Mouse (Mus musculus): ENCODE results near the gene Slc45a3. TPM values are rescaled to one million over a fixed set of nuclear protein-coding genes. Genes with fewer than 3 reads are reported as not detected.

Gene Slc45a3
- polyA plus RNA-seq, 1 experiment, result 0.75 TPM

DNA sequence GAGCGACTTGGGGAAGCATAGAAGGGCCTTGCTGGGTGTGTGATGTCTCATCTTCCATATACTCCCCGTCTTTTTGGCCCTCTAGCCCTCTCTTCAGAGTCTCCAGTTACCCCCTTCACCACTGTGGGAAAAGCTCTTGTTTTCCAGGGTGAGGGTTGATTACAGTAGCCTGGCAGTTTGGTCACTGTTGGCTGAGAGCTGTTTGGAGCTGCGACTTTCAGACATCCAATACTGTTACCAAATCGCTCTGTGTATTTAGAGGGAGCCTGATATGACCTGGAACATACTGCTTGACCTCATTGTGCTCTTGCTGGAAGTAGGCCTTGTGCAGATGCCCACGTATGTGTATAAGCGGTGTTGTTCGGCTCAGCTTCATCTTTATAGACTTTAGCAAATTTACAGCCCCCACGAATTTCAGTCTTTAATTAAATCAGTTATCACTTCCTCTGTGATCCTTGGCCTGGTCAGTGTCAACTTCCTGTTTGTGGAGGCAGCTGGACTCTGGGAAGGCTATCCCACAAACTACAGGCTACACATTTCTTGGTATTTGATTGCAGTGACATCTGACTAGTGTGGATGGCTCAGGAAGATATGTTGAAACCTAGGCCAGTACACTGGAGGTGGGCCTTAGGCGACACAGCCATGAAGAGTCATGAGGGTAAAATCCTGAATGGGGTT lies 27.5 kb downstream of the Slc45a3 start:
- no peak overlapping the region for H3K4me3 ChIP-seq (ENCODE audit: insufficient read depth, poor library complexity, severe bottlenecking)
- no peaks in the 10 kb centered on the region for H3K27me3 ChIP-seq (ENCODE audit: control insufficient read depth, insufficient read depth, insufficient read length)
- H3ac ChIP-seq (ENCODE audit: control insufficient read depth, insufficient read length, low read depth), result no peak overlapping the region
- no peaks in the 10 kb centered on the region for H3K79me3 ChIP-seq (ENCODE audit: low read depth)
- no peaks in the 10 kb centered on the region for H3K79me2 ChIP-seq (ENCODE audit: control insufficient read depth, insufficient read depth)
- no peak for TF ChIP-seq MYOG (IDR thresholded peaks at IDR 0.05; ENCODE audit: control insufficient read depth, extremely low read depth, insufficient read length)
- no peaks in the 10 kb centered on the region for H3K36me3 ChIP-seq (ENCODE audit: control insufficient read depth, insufficient read depth)

DNA sequence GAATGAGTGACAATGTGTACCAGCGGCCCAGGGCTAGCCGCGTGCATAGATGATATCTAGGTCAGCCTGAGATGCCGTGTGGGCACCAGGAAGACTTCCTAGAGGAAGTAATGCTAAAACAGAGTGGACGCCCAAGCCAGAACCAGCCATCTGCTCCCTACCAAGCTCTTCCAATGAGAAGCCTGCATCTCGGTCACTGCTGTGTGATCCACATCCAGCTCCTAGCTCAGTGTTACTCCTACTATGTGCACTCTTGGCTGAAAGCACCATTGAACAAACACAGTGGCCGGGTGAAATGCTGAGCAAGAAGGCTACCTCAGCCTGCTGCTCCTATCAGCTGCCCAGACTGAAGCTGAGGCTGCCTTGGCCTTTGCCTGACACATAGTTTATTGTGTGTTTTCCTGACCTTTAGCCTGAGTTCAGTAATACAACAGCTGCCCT lies 29.8 kb downstream of the Slc45a3 start:
- Histone ChIP-seq H3K36me3 (ENCODE audit: control insufficient read depth, insufficient read depth) (no peaks in the 10 kb centered on the region), H3K27me3 (ENCODE audit: control insufficient read depth, insufficient read depth, insufficient read length) (no peaks in the 10 kb centered on the region), H3K79me3 (ENCODE audit: low read depth) (no peaks in the 10 kb centered on the region), H3K4me3 (ENCODE audit: insufficient read depth, poor library complexity, severe bottlenecking) (no peak overlapping the region), H3ac (ENCODE audit: control insufficient read depth, insufficient read length, low read depth) (no peak overlapping the region), H3K79me2 (ENCODE audit: control insufficient read depth, insufficient read depth) (no peaks in the 10 kb centered on the region)
- TF ChIP-seq MYOG (IDR thresholded peaks at IDR 0.05; ENCODE audit: control insufficient read depth, extremely low read depth, insufficient read length), result no peak
- no peak for TF ChIP-seq USF1 (IDR thresholded peaks at IDR 0.05; ENCODE audit: low read depth)
- no peak for TF ChIP-seq CEBPB (IDR thresholded peaks at IDR 0.05; ENCODE audit: low read depth)
- TF ChIP-seq MYOD1 (IDR thresholded peaks at IDR 0.05; ENCODE audit: control insufficient read depth, insufficient read length, low read depth), result no peak
- no peak for TF ChIP-seq FOSL1 (IDR thresholded peaks at IDR 0.05; ENCODE audit: insufficient read depth, low read length, poor library complexity, severe bottlenecking)
- TF ChIP-seq MAX (IDR thresholded peaks at IDR 0.05), result no peak
- TF ChIP-seq CTCF (IDR thresholded peaks at IDR 0.05; ENCODE audit: control insufficient read depth, insufficient read depth, insufficient read length), result no peak

- TF ChIP-seq USF1 (IDR thresholded peaks at IDR 0.05; ENCODE audit: low read depth) (no peak), MYOG (IDR thresholded peaks at IDR 0.05; ENCODE audit: control insufficient read depth, extremely low read depth, insufficient read length) (no peak), FOSL1 (IDR thresholded peaks at IDR 0.05; ENCODE audit: insufficient read depth, low read length, poor library complexity, severe bottlenecking) (no peak), CEBPB (IDR thresholded peaks at IDR 0.05; ENCODE audit: low read depth) (no peak), MYOD1 (IDR thresholded peaks at IDR 0.05; ENCODE audit: control insufficient read depth, insufficient read length, low read depth) (no peak), CTCF (IDR thresholded peaks at IDR 0.05; ENCODE audit: control insufficient read depth, insufficient read depth, insufficient read length) (no peak), MAX (IDR thresholded peaks at IDR 0.05) (no peak)
- H3K79me2 ChIP-seq (ENCODE audit: control insufficient read depth, insufficient read depth), result no peaks in the 10 kb centered on the region
- no peak overlapping the region for H3K4me3 ChIP-seq (ENCODE audit: insufficient read depth, poor library complexity, severe bottlenecking)
- H3K79me3 ChIP-seq (ENCODE audit: low read depth), result no peaks in the 10 kb centered on the region
- H3K27me3 ChIP-seq (ENCODE audit: control insufficient read depth, insufficient read depth, insufficient read length), result no peaks in the 10 kb centered on the region
- no peaks in the 10 kb centered on the region for H3K36me3 ChIP-seq (ENCODE audit: control insufficient read depth, insufficient read depth)
- no peak overlapping the region for H3ac ChIP-seq (ENCODE audit: control insufficient read depth, insufficient read length, low read depth)
These were observed 30.6 kb downstream of the Slc45a3 start for GRCm38 (mm10) chr1:131993169-131994040.

DNA sequence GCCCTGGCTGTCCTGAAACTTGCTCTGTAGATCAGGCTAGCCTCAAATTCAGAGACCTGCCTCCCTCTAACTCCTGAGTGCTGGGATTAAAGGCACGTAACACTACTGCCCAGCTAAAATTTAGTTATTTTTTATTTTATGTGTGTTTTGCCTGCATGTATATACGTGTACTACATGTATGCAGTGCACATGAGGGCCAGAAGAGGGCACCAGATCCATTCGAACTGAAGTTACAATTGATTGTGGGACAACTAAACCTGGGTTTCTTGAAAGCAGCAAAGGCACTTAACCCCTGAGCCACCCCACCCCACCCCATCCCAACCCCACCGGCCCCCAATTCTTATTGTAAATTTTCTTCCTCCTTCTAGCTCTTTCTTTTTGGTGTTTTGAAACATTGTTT lies 32.3 kb downstream of the Slc45a3 start:
- no peak overlapping the region for H3K4me3 ChIP-seq (ENCODE audit: insufficient read depth, poor library complexity, severe bottlenecking)
- TF ChIP-seq MYOG (IDR thresholded peaks at IDR 0.05; ENCODE audit: control insufficient read depth, extremely low read depth, insufficient read length) (no peak), MAX (IDR thresholded peaks at IDR 0.05) (peak; percentile 18), USF1 (IDR thresholded peaks at IDR 0.05; ENCODE audit: low read depth) (no peak), FOSL1 (IDR thresholded peaks at IDR 0.05; ENCODE audit: insufficient read depth, low read length, poor library complexity, severe bottlenecking) (no peak), CTCF (IDR thresholded peaks at IDR 0.05; ENCODE audit: control insufficient read depth, insufficient read depth, insufficient read length) (peak; percentile 26), CEBPB (IDR thresholded peaks at IDR 0.05; ENCODE audit: low read depth) (no peak)
- H3ac ChIP-seq (ENCODE audit: control insufficient read depth, insufficient read length, low read depth), result no peak overlapping the region
- H3K79me3 ChIP-seq (ENCODE audit: low read depth), result no peaks in the 10 kb centered on the region
- no peaks in the 10 kb centered on the region for H3K27me3 ChIP-seq (ENCODE audit: control insufficient read depth, insufficient read depth, insufficient read length)
- no peaks in the 10 kb centered on the region for H3K79me2 ChIP-seq (ENCODE audit: control insufficient read depth, insufficient read depth)
- H3K36me3 ChIP-seq (ENCODE audit: control insufficient read depth, insufficient read depth), result no peaks in the 10 kb centered on the region

GRCm38 (mm10) chr1:132000506-132000905 lies 37.7 kb downstream of the Slc45a3 start:
- H3K36me3 ChIP-seq (ENCODE audit: control insufficient read depth, insufficient read depth), result no peaks in the 10 kb centered on the region
- no peak overlapping the region for H3K4me3 ChIP-seq (ENCODE audit: insufficient read depth, poor library complexity, severe bottlenecking)
- H3ac ChIP-seq (ENCODE audit: control insufficient read depth, insufficient read length, low read depth), result no peak overlapping the region
- H3K79me2 ChIP-seq (ENCODE audit: control insufficient read depth, insufficient read depth), result no peaks in the 10 kb centered on the region
- no peaks in the 10 kb centered on the region for H3K27me3 ChIP-seq (ENCODE audit: control insufficient read depth, insufficient read depth, insufficient read length)
- H3K79me3 ChIP-seq (ENCODE audit: low read depth), result no peaks in the 10 kb centered on the region
- TF ChIP-seq MYOD1 (IDR thresholded peaks at IDR 0.05; ENCODE audit: control insufficient read depth, insufficient read length, low read depth), result no peak

DNA sequence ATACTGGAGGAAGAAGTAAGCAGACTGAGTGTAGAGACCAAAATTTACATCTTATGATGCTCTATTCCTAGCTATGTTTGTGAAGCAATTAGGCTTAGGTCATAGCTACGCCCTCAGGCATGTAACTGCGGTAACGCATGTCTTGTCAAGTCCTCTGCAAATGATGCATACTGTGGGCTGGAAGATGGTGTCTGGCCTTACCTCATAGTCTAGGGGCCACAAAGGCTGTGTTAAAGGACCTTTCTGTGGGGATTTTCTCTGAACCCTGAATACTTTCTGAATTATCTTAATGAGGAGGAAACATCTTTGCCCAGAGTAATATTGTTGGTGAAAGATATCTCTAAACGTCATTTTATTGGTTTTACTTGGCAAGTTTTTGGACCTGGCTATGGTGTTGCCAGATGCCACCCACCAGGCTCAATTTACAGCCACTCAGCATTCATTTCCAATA lies 39.1 kb downstream of the Slc45a3 start:
- Histone ChIP-seq H3K79me3 (ENCODE audit: low read depth) (no peaks in the 10 kb centered on the region), H3K4me3 (ENCODE audit: insufficient read depth, poor library complexity, severe bottlenecking) (no peak overlapping the region), H3K79me2 (ENCODE audit: control insufficient read depth, insufficient read depth) (no peaks in the 10 kb centered on the region), H3K36me3 (ENCODE audit: control insufficient read depth, insufficient read depth) (no peaks in the 10 kb centered on the region), H3K27me3 (ENCODE audit: control insufficient read depth, insufficient read depth, insufficient read length) (no peaks in the 10 kb centered on the region), H3ac (ENCODE audit: control insufficient read depth, insufficient read length, low read depth) (no peak overlapping the region)
- no peak for TF ChIP-seq FOSL1 (IDR thresholded peaks at IDR 0.05; ENCODE audit: insufficient read depth, low read length, poor library complexity, severe bottlenecking)
- TF ChIP-seq CTCF (IDR thresholded peaks at IDR 0.05; ENCODE audit: control insufficient read depth, insufficient read depth, insufficient read length), result no peak
- no peak for TF ChIP-seq CEBPB (IDR thresholded peaks at IDR 0.05; ENCODE audit: low read depth)
- TF ChIP-seq MYOD1 (IDR thresholded peaks at IDR 0.05; ENCODE audit: control insufficient read depth, insufficient read length, low read depth), result no peak
- no peak for TF ChIP-seq MYOG (IDR thresholded peaks at IDR 0.05; ENCODE audit: control insufficient read depth, extremely low read depth, insufficient read length)
- TF ChIP-seq MAX (IDR thresholded peaks at IDR 0.05), result no peak
